15 mouse cellular contexts compared by ENCODE assay signal in genomic region chr5:116009884-116010627, GRCm38 (mm10). TPM values are rescaled to one million over a fixed set of nuclear protein-coding genes. Genes with fewer than 3 reads are reported as not detected.
DNase-seq lines count a peak whose midpoint lies in the region; ATAC-seq lines count a peak whose summit lies in the region.
"Had no signal": no experiment of that assay in that cellular context is flagged by ENCODE, and none has a peak within 500 bp of the region (broad histone marks: within the 10 kb centered on the region; RNA-seq: fewer than 3 reads in every experiment).

No protein-coding gene starts in this region.

- no peak overlapping the region for H3K4me2 ChIP-seq in liver, embryonic 11.5 days
- no peak overlapping the region for H3K4me2 ChIP-seq in embryonic facial prominence, embryonic 14.5 days (ENCODE audit: low read depth, low read length)
- H3K4me2 ChIP-seq in stomach, embryonic 16.5 days (ENCODE audit: low read depth, low read length): no peak overlapping the region
- H3K4me2 ChIP-seq: forebrain, embryonic 12.5 days; heart, embryonic 13.5 days; liver, embryonic 15.5 days; midbrain, embryonic 12.5 days had no signal

- H3K4me3 ChIP-seq in liver, embryonic 11.5 days (ENCODE audit: low read depth, low read length): no peak overlapping the region
- no peak overlapping the region for H3K4me3 ChIP-seq in embryonic facial prominence, embryonic 14.5 days (ENCODE audit: low read depth, low read length)
- no peak overlapping the region for H3K4me3 ChIP-seq in stomach, embryonic 16.5 days (replicated peaks; ENCODE audit: low read length)
- H3K4me3 ChIP-seq: forebrain, embryonic 12.5 days; heart, embryonic 13.5 days; liver, embryonic 15.5 days; midbrain, embryonic 12.5 days had no signal

- H3K4me1 ChIP-seq in liver, embryonic 11.5 days (replicated peaks; ENCODE audit: control insufficient read depth, insufficient read depth, low read length): peaks cover 6% of the 10 kb centered on the region; the same call in 1 of the 2 replicates
- no peaks in the 10 kb centered on the region for H3K4me1 ChIP-seq in embryonic facial prominence, embryonic 14.5 days (ENCODE audit: control insufficient read depth, insufficient read depth, low read length)
- H3K4me1 ChIP-seq in stomach, embryonic 16.5 days (ENCODE audit: control insufficient read depth, insufficient read depth, low read length): no peaks in the 10 kb centered on the region
- H3K4me1 ChIP-seq: forebrain, embryonic 12.5 days; heart, embryonic 13.5 days; midbrain, embryonic 12.5 days had no signal

- H3K36me3 ChIP-seq in liver, embryonic 11.5 days (ENCODE audit: control insufficient read depth, insufficient read depth, low read length): peaks cover 29% of the 10 kb centered on the region
- peaks cover 22% of the 10 kb centered on the region for H3K36me3 ChIP-seq in embryonic facial prominence, embryonic 14.5 days (ENCODE audit: control insufficient read depth, insufficient read depth, low read length)
- H3K36me3 ChIP-seq in stomach, embryonic 16.5 days (ENCODE audit: control insufficient read depth, insufficient read depth, low read length): peaks cover 19% of the 10 kb centered on the region

- no peak overlapping the region for H3K9ac ChIP-seq in liver, embryonic 11.5 days (ENCODE audit: low read depth, low read length)
- H3K9ac ChIP-seq in embryonic facial prominence, embryonic 14.5 days (ENCODE audit: low read depth, low read length): no peak overlapping the region
- H3K9ac ChIP-seq in stomach, embryonic 16.5 days (ENCODE audit: low read length): no peak overlapping the region
- H3K9ac ChIP-seq: forebrain, embryonic 12.5 days; heart, embryonic 13.5 days; liver, embryonic 15.5 days; midbrain, embryonic 12.5 days had no signal

- no peak for DNase-seq in liver, embryonic 11.5 days (ENCODE audit: low spot score)
- DNase-seq in liver: no peak
- no peak for DNase-seq in embryonic facial prominence, embryonic 14.5 days (ENCODE audit: low spot score)
- peak; percentile 30 for DNase-seq in kidney, postnatal 14 days
- DNase-seq in cerebellum, adult 11-12 months: no peak
- no peak for DNase-seq in left cerebral cortex, adult 11 months (ENCODE audit: low spot score)
- DNase-seq in cerebellum, postnatal 25 days: no peak
- DNase-seq: cerebellum, adult 9-11 months; spleen, adult 18-20 months had no signal

- ATAC-seq in liver, embryonic 11.5 days (replicated peaks; ENCODE audit: low FRiP score): peak; percentile 35; the same call in 1 of the 2 replicates
- ATAC-seq in embryonic facial prominence, embryonic 14.5 days (ENCODE audit: low read depth): 0 out of 2 replicates have a peak, but pooled peaks have one; percentile 20
- ATAC-seq in stomach, embryonic 16.5 days (ENCODE audit: insufficient read depth, low FRiP score): no peak
- ATAC-seq: CD4-positive, CD25-positive, alpha-beta regulatory T cell, adult 4 months had no signal

- no peaks in the 10 kb centered on the region for H3K9me3 ChIP-seq in liver, embryonic 11.5 days (ENCODE audit: control insufficient read depth, low read length)
- no peaks in the 10 kb centered on the region for H3K9me3 ChIP-seq in embryonic facial prominence, embryonic 14.5 days (ENCODE audit: control insufficient read depth, low read length)
- H3K9me3 ChIP-seq in stomach, embryonic 16.5 days (replicated peaks; ENCODE audit: control insufficient read depth, low read length): no peaks in the 10 kb centered on the region
- H3K9me3 ChIP-seq: forebrain, embryonic 12.5 days; heart, embryonic 13.5 days; liver, embryonic 15.5 days; midbrain, embryonic 12.5 days had no signal

- 74% methylated on average over 2 of the region's 2 CpGs for WGBS in liver, embryonic 11.5 days
- 63% methylated on average over 2 of the region's 2 CpGs for WGBS in embryonic facial prominence, embryonic 14.5 days
- 78% methylated on average over 2 of the region's 2 CpGs for WGBS in stomach, embryonic 16.5 days

- no peaks in the 10 kb centered on the region for H3K27me3 ChIP-seq in liver, embryonic 11.5 days (replicated peaks; ENCODE audit: control insufficient read depth, insufficient read depth, low read length)
- no peaks in the 10 kb centered on the region for H3K27me3 ChIP-seq in embryonic facial prominence, embryonic 14.5 days (replicated peaks; ENCODE audit: control insufficient read depth, insufficient read depth, low read length)
- no peaks in the 10 kb centered on the region for H3K27me3 ChIP-seq in stomach, embryonic 16.5 days (ENCODE audit: control insufficient read depth, insufficient read depth, low read length)
- H3K27me3 ChIP-seq: forebrain, embryonic 12.5 days; heart, embryonic 13.5 days; liver, embryonic 15.5 days; midbrain, embryonic 12.5 days had no signal

- no peak overlapping the region for H3K27ac ChIP-seq in liver, embryonic 11.5 days (ENCODE audit: low read depth, low read length)
- no peak overlapping the region for H3K27ac ChIP-seq in embryonic facial prominence, embryonic 14.5 days (replicated peaks; ENCODE audit: low read depth, low read length)
- H3K27ac ChIP-seq in stomach, embryonic 16.5 days (ENCODE audit: low read length): peak overlapping the region; percentile 68
- H3K27ac ChIP-seq: forebrain, embryonic 12.5 days; heart, embryonic 13.5 days; liver, embryonic 15.5 days; midbrain, embryonic 12.5 days had no signal

RNA-seq across cellular contexts. Expression of gene Prkab1, which starts 14.3 kb away (rescaled TPM):
- 109 and 111 TPM in 2 replicates for polyA plus RNA-seq in liver, embryonic 11.5 days (2014; fragmentation: Nextera tagmentation; extraction: Ambion mirVana)
- polyA plus RNA-seq in embryonic facial prominence, embryonic 14.5 days (2014; fragmentation: Nextera tagmentation; extraction: Ambion mirVana): 49.9 and 61.4 TPM in 2 replicates
- polyA plus RNA-seq in stomach, embryonic 16.5 days (2015; fragmentation: Nextera tagmentation; extraction: Ambion mirVana): 71.1 and 75.5 TPM in 2 replicates
